Mouse (Mus musculus): Measurements from ENCODE around the gene Tnfrsf12a.
A peak's percentile ranks its signal among the peaks of the same experiment; 100 is the strongest.

The Tnfrsf12a gene

DNA sequence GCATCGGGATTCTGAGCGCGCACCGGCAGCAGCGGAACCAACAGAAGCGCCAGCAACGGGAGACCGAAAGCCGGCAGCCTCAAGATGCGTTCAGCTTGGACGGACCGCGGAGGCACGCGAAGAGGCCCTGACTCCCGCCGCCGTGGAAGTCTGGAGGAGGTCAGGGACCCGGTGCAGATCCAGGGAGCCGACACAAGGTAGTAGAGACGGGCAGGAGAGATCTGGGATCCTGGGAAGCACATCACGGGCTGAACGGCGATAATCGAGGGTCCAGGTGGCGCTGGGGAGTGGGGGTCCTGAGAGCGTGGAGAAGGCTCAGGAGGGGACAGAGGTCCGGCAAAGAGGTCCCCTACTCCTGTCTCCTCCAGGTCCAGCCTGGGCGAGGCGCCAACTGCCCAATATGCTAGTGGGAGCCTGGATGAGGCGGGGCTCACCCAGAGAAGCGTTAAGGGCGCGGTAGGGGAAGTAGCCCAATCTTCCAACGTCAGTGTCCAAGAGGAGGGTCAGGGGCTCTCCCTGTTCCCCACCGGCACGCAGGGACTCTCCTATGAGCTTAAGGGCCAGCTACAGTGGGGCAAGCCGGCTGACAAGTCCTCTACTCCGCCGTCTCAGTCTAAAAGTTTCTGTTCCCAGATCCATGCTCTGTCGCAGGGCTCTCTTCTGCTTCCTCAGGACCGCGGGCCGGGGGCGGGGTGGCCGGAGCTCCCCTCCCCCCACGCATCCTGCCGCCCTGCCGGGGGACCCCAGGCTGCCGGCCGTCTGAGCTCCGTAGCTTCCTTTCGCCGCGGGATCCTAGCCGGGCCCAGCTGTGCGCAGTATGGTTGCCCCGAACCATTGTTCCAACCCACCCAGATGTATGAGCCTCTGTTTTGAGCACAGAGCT is 32.4 kb downstream of the Tnfrsf12a start, which contains the start of gene Mmp25:
TSS of gene Mmp25 (minus strand) at position 665 of the 883 bp plus-strand sequence.
- DNase-seq = no peak

- DNase-seq = no peak
Observed at GRCm38 (mm10) chr17:23631241-23631640, 46.0 kb downstream of the Tnfrsf12a start.

- DNase-seq = peak; percentile 73
Observed at GRCm38 (mm10) chr17:23630195-23631020, 46.9 kb downstream of the Tnfrsf12a start.

DNA sequence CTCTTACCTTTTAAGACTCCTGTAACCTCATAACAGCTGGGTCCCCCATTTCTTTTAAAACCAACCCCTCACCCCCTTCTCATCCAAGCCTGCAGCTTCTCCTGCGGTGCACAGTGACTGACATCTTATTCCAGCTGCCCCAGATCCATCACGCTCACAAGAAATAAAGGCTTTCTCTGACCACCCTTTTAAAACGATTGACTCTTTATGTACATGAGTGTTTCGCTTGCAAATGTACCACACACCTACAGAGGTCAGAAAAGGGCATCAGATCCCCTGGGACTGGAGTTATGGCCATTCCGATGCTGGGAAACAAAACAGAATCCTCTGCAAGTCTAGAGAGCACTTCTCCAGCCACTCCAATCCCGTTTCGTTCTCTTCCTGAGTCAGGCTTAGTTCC is 49.5 kb downstream of the Tnfrsf12a start:
- no peak for DNase-seq

Measured in cerebellum, adult 8-10 months (tissue).